ENCODE assay signal across 9 mouse cellular contexts in the genomic region with DNA sequence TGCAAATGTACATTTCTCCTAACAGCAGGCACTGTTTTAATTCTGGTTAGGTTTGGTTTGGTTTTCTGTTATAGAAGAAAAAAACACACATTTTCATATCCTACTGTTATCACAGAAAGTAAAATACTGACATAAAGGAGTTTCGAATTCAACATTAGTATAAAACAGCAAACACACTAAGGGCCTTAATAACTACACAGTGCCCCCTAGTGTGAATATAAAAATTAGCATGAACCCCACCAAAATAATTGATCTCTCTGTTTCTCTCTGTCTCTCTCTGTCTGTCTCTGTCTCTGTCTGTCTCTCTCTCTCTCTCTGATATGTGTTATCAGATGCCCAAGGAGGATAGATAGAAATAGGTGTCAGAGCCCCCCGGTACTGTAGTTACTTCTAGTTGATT. TPM values are rescaled to one million over a fixed set of nuclear protein-coding genes. Genes with fewer than 3 reads are reported as not detected.
A peak's percentile ranks its signal among the peaks of the same experiment; 100 is the strongest.
DNase-seq lines count a peak whose midpoint lies in the region; ATAC-seq and TF ChIP-seq lines count a peak whose summit lies in the region.
"Had no signal": no experiment of that assay in that cellular context is flagged by ENCODE, and none has a peak within 500 bp of the region (broad histone marks: within the 10 kb centered on the region; RNA-seq: fewer than 3 reads in every experiment).

No protein-coding gene starts in this region.

- no peak for TF ChIP-seq POLR2A in MEL (IDR thresholded peaks at IDR 0.05; ENCODE audit: control insufficient read depth in 1 of 2, insufficient read depth in 1 of 2, low read depth in 1 of 2, low read length in 2 of 2, poor library complexity in 1 of 2)

- TF ChIP-seq EP300 in MEL (IDR thresholded peaks at IDR 0.05; ENCODE audit: low read depth in 1 of 2, low read length in 2 of 2): no peak

- ATAC-seq in kidney, embryonic 14.5 days (ENCODE audit: low FRiP score, low TSS enrichment): no peak

- 58% methylated on average over 2 of the region's 2 CpGs for WGBS in kidney, embryonic 14.5 days

- no peak overlapping the region for H3K9ac ChIP-seq in kidney, embryonic 14.5 days (ENCODE audit: low read depth, low read length)
- no peak overlapping the region for H3K9ac ChIP-seq in MEL (ENCODE audit: control insufficient read depth, low read depth, low read length, poor library complexity, severe bottlenecking)
- H3K9ac ChIP-seq: heart, embryonic 15.5 days; liver, embryonic 13.5 days had no signal

- 0 out of 2 replicates have a peak, but pooled peaks cover 4% of the 10 kb centered on the region for H3K4me1 ChIP-seq in kidney, embryonic 14.5 days (ENCODE audit: control insufficient read depth, insufficient read depth, low read length)
- no peaks in the 10 kb centered on the region for H3K4me1 ChIP-seq in MEL (ENCODE audit: control insufficient read depth in 1 of 2, insufficient read depth in 2 of 2, low read length in 2 of 2)
- H3K4me1 ChIP-seq: heart, embryonic 15.5 days; liver, embryonic 13.5 days had no signal

- no peak overlapping the region for H3K4me2 ChIP-seq in kidney, embryonic 14.5 days (replicated peaks; ENCODE audit: low read depth, low read length)
- H3K4me2 ChIP-seq: heart, embryonic 15.5 days; liver, embryonic 13.5 days had no signal

- no peaks in the 10 kb centered on the region for H3K27me3 ChIP-seq in kidney, embryonic 14.5 days (ENCODE audit: control insufficient read depth, insufficient read depth, low read length)
- peaks cover 0 to 3% of the 10 kb centered on the region in 2 experiments; a peak in 2 of 4 replicates for H3K27me3 ChIP-seq in MEL (ENCODE audit: control insufficient read depth in 1 of 2, insufficient read depth in 2 of 2, low read length in 2 of 2)
- H3K27me3 ChIP-seq: heart, embryonic 15.5 days; liver, embryonic 13.5 days had no signal

- DNase-seq in kidney, adult 9 months: peak; percentile 39
- peak; percentile 61 for DNase-seq in 416B (ENCODE audit: low read depth)
- DNase-seq in MEL (ENCODE audit: low read depth, low spot score): peak; percentile 43
- peak; percentile 7 for DNase-seq in induced T-regulatory cell, adult 2 months (ENCODE audit: low read depth)
- DNase-seq in right cerebral cortex, postnatal 14 days: no peak
- no peak for DNase-seq in spleen, postnatal 10 days (ENCODE audit: low spot score in 2 of 2)
- DNase-seq: liver, embryonic 13.5 days had no signal

- H3K27ac ChIP-seq in kidney, embryonic 14.5 days (ENCODE audit: low read depth, low read length): no peak overlapping the region
- no peak overlapping the region for H3K27ac ChIP-seq in MEL (ENCODE audit: control insufficient read depth, low read depth, low read length)
- H3K27ac ChIP-seq: heart, embryonic 15.5 days; liver, embryonic 13.5 days had no signal

- H3K79me2 ChIP-seq in MEL (ENCODE audit: control insufficient read depth, insufficient read depth, low read length, poor library complexity): no peaks in the 10 kb centered on the region

- peak; percentile 73 for TF ChIP-seq RAD21 in MEL (IDR thresholded peaks at IDR 0.05; ENCODE audit: low read depth, low read length)

- TF ChIP-seq CTCF in MEL (IDR thresholded peaks at IDR 0.05 in 2 of 3, conservative IDR thresholded peaks at IDR 0.05 in 1 of 3; ENCODE audit: control insufficient read depth in 1 of 3, insufficient read depth in 1 of 3, low read depth in 2 of 3, low read length in 3 of 3, poor library complexity in 1 of 3, severe bottlenecking in 1 of 3): peak in 2 of 3 experiments; percentile 37 to 65; a peak in 4 of 6 replicates

- H3K9me3 ChIP-seq in kidney, embryonic 14.5 days (ENCODE audit: control insufficient read depth, low read length): no peaks in the 10 kb centered on the region
- H3K9me3 ChIP-seq in MEL (replicated peaks; ENCODE audit: insufficient read depth, low read length): no peaks in the 10 kb centered on the region
- H3K9me3 ChIP-seq: heart, embryonic 15.5 days; liver, embryonic 13.5 days had no signal

- H3K36me3 ChIP-seq in kidney, embryonic 14.5 days (ENCODE audit: control insufficient read depth, insufficient read depth, low read length): no peaks in the 10 kb centered on the region
- no peaks in the 10 kb centered on the region; a peak in 1 of 4 replicates for H3K36me3 ChIP-seq in MEL (ENCODE audit: control insufficient read depth in 1 of 2, insufficient read depth in 2 of 2, low read length in 2 of 2)
- H3K36me3 ChIP-seq: heart, embryonic 15.5 days; liver, embryonic 13.5 days had no signal

- H3K4me3 ChIP-seq in kidney, embryonic 14.5 days (ENCODE audit: low read length): no peak overlapping the region
- H3K4me3 ChIP-seq in MEL (ENCODE audit: control insufficient read depth in 1 of 2, insufficient read depth in 1 of 2, low read depth in 2 of 2, low read length in 2 of 2): no peak overlapping the region
- H3K4me3 ChIP-seq: heart, embryonic 15.5 days; liver, embryonic 13.5 days had no signal

TF ChIP-seq in MEL, 35 proteins besides CTCF, POLR2A, EP300 and RAD21:
- TF ChIP-seq E2F4 (IDR thresholded peaks at IDR 0.05; ENCODE audit: borderline replicate concordance, low read depth, low read length): no peak
- peak; percentile 31 for TF ChIP-seq ZNF384 (IDR thresholded peaks at IDR 0.05; ENCODE audit: low read depth, low read length)
- peak; percentile 71 for TF ChIP-seq SMC3 (IDR thresholded peaks at IDR 0.05; ENCODE audit: low read depth, low read length)
- TF ChIP-seq BHLHE40 (IDR thresholded peaks at IDR 0.05; ENCODE audit: borderline replicate concordance, low read depth, low read length): no peak
- TF ChIP-seq ZC3H11A (IDR thresholded peaks at IDR 0.05; ENCODE audit: low read depth, low read length): peak; percentile 53

RNA-seq across cellular contexts. Expression of a gene that starts 38.0 kb away (rescaled TPM):
- 0.12 TPM in 1 of 2 replicates, not detected in the other for polyA plus RNA-seq in kidney, embryonic 14.5 days (2014; fragmentation: Nextera tagmentation; extraction: Ambion mirVana)
- total RNA-seq in MEL (2012; rRNA removed): 0.10 TPM in 1 of 2 replicates, not detected in the other
- polyA plus RNA-seq in MEL (2012; ENCODE audit: insufficient read depth in 1 of 2, insufficient read length in 2 of 2, low read depth in 1 of 2, low replicate concordance in 2 of 2, missing spikeins in 1 of 2): under 1 TPM in 1 of 2 experiments, not detected in 1; 0.08 TPM
- polyA plus RNA-seq: liver, embryonic 13.5 days had no signal

Comparison
In these comparisons a context has a peak if more than half of its experiments do, and no peak if none do; other contexts are left out.
1. DNase-seq: peak in kidney, adult 9 months (single experiment), 416B (single experiment), MEL (single experiment) and induced T-regulatory cell, adult 2 months (single experiment); none in right cerebral cortex, postnatal 14 days (single experiment) and spleen, postnatal 10 days (0 of 2).